Mouse (Mus musculus) large intestine, adult 2 months (tissue): ENCODE data around the gene Gpr75. TPM values are rescaled to one million over a fixed set of nuclear protein-coding genes. Genes with fewer than 3 reads are reported as not detected.

Source experiments
- DNase-seq: peaks from one replicate; pipeline ENCODE4 v3.0.0-alpha.2; 2012; ENCODE audit warnings: low read depth, low spot score
- WGBS: fragments of 180-500 bp; shearing (Covaris S2); methylation state at CpG from one replicate; pipeline ENCODE4 v1.1.7; 2018; 5-methylcytosine and 5-hydroxymethylcytosine counted together
- polyA plus RNA-seq: library from polyadenylated mRNA; depleted of rRNA; stranded (reverse); fragments of >200 nt; gene quantifications from 2 replicates; pipeline ENCODE4 v1.2.3, GENCODE M21; 2012; rRNA removed

Gene Gpr75
- polyA plus RNA-seq = 0.03 and 0.10 TPM in 2 replicates

GRCm38 (mm10) chr11:30885171-30885871, at the start of gene Gpr75, which contains the start of gene Asb3:
Gene Gpr75, plus strand, starts transcription at chr11:30885358.
Gene Asb3, plus strand, starts transcription at chr11:30885416.
- WGBS = 7% methylated on average over 41 of the region's 41 CpGs
- no peak for DNase-seq

GRCm38 (mm10) chr11:30838793-30839192, 46.4 kb upstream of the Gpr75 start:
- no peak for DNase-seq
- WGBS = 94% methylated on average over 2 of the region's 2 CpGs

- 92% methylated on average over 1 of the region's 1 CpGs for WGBS
Observed at GRCm38 (mm10) chr11:30844355-30844754, 40.8 kb upstream of the Gpr75 start.

GRCm38 (mm10) chr11:30872425-30872824, 12.7 kb upstream of the Gpr75 start:
- peak; percentile 54 for DNase-seq

More at GRCm38 (mm10) chr11:30844355-30844754, 40.8 kb upstream of the Gpr75 start:
- DNase-seq = no peak

DNA sequence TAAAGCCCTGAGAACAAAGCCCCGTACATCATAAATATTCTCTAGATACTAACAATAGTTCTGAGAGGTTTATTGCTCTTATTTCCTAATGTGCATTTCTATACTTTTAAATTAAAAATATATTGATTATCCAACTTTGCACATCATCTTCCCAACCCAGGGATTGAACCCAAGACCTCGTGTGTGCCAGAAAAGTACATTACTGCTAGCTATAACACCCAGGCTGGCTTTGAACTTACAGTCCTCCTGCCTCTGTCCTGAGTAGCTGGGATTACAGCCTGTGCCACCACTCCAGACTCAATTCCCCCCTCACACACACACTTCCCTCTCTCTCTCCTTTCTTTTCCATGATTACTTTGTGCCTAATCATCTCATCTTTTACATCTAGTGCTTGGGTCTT, 3.0 kb downstream of the Gpr75 start:
- WGBS = 83% methylated on average over 2 of the region's 2 CpGs
- no peak for DNase-seq

DNA sequence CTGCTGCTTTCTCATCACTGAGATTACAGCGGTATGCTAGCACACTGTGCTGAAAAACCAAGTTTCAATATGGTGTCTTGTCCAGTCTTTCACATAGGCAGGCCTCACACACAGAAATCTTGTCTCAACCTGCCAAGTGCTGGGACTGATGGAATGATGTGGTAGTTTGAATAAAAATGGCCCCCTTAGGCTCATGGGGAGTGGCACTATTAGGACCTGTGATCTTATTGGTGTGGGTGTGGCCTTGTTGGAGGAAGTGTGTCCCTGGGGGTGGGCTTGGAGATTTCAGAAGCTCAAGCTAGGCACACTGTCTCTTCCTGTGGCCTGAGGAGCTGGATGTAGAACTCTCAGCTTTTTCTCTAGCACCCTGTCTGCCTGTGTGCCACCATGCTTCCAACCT, 11.0 kb downstream of the Gpr75 start:
- DNase-seq = no peak
- 100% methylated on average over 1 of the region's 1 CpGs for WGBS

DNA sequence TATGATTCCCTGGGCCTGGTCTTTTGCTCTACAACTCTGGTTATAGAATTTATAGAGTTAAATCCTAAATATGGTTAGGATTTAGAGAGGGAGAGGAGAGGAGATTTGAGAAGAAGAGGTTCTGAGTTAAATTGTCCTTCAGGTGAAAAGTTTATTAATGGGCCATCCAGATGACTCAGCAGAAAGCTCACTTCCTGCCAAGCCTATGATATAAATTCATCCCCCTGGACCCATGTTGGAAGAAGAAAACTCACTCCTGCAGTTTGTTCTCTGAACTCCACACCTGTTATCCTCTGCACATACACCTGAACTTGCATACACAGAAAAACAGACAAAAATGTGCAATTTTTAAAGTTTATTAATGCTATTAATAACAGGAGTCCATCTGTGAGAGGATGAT, 14.2 kb downstream of the Gpr75 start:
- DNase-seq = no peak

DNA sequence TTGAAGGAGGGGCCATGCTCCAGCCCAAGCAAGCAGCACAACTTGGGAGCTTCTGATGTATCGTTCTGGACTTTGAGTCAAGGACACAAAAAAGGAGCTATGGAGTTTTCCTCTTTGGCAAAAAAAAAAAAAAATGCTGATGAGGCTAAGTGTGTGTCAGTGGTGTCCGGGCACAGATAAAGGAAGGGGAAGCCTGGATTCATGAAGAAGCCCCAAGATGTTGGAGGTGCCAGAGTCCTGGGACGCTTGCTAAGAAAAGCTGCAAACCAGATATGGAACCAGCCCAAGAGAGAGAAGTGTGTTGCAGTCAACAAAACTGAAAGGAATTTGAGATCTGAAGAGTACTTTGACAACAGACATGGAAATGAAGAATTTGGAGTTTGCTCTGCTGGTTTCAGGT, 27.2 kb downstream of the Gpr75 start:
- 89% methylated on average over 3 of the region's 3 CpGs for WGBS
- DNase-seq = no peak

DNA sequence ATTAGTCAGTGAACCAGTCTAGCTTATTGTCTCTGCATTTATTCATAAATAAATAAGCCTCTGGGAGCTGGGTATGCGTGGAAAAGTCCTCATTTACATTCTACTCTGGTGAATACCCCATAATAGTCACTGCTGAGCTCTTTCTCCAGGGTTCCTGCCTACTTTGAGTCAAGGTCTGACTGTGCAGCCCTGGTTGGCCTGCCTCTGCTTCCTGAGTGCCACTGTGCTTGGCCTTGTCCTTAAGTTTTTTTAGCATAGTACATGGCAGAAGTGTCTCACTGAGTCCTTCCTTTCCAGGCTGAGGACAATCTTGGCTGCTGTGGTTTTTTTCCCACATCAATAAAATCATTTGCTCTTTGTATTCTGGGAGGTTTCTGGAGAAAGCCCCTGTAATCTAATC, 35.5 kb downstream of the Gpr75 start:
- WGBS = 84% methylated on average over 1 of the region's 1 CpGs
- no peak for DNase-seq

- 95% methylated on average over 3 of the region's 3 CpGs for WGBS
- DNase-seq = no peak
Observed at GRCm38 (mm10) chr11:30923283-30923682, 38.1 kb downstream of the Gpr75 start.

- no peak for DNase-seq
Observed at GRCm38 (mm10) chr11:30928079-30928478, 42.9 kb downstream of the Gpr75 start.

DNA sequence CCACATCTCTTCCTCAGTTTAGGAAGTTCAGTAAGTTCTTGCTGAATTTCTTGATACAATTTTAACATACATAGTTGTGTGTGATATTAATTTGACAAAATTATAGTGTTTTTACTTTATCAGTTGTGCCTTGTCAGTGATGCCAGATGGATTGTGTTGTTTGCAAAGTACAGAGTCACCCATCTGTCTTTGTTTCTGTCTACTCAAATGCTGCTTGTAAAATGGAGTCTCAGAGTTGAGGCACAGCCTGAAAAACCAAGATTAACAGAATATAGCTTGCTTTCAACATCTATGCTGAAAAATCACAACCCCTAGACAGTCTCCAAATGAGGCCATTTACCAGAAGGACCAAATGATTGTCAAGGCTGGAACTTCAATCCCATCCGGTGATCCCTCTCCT, 43.3 kb downstream of the Gpr75 start:
- DNase-seq = no peak
- WGBS = 95% methylated on average over 1 of the region's 1 CpGs

Other genes starting within 250 kb of the Gpr75 start
- gene Acyp2, start 235.8 kb upstream of the Gpr75 start, polyA plus RNA-seq = 1.6 and 2.0 TPM in 2 replicates
- gene Psme4, start 113.6 kb upstream of the Gpr75 start, polyA plus RNA-seq = 11.2 and 12.6 TPM in 2 replicates
- 1.7 and 2.1 TPM in 2 replicates for gene Asb3, start 58 bp downstream of the Gpr75 start, polyA plus RNA-seq
- gene Erlec1, start 69.0 kb downstream of the Gpr75 start, polyA plus RNA-seq = 12.4 and 14.5 TPM in 2 replicates
- 2.2 and 2.5 TPM in 2 replicates for gene Chac2, start 101.0 kb downstream of the Gpr75 start, polyA plus RNA-seq